Mouse (Mus musculus): ENCODE measurements around the gene Treml1. TPM values are rescaled to one million over a fixed set of nuclear protein-coding genes. Genes with fewer than 3 reads are reported as not detected.

Gene Treml1
- total RNA-seq, 1 experiment, result 0.40 TPM

- Histone ChIP-seq H3K36me3 (ENCODE audit: control insufficient read depth, insufficient read depth, low read length, poor library complexity, severe bottlenecking) (peaks cover 25% of the 10 kb centered on the region), H3K27ac (ENCODE audit: insufficient read depth, low read depth, low read length, poor library complexity, severe bottlenecking) (no peak overlapping the region), H3K9me3 (ENCODE audit: control insufficient read depth, insufficient read depth, low read depth, low read length) (no peaks in the 10 kb centered on the region), H3K4me3 (ENCODE audit: insufficient read depth in 1 of 2, low read depth in 1 of 2, low read length in 2 of 2, poor library complexity in 1 of 2, severe bottlenecking in 1 of 2) (no peak overlapping the region), H3K9ac (ENCODE audit: insufficient read depth, low read depth, low read length, poor library complexity, severe bottlenecking) (no peak overlapping the region), H3K4me1 (ENCODE audit: control insufficient read depth in 2 of 2, insufficient read depth in 2 of 2, low read length in 2 of 2, poor library complexity in 1 of 2) (peaks cover 0 to 3% of the 10 kb centered on the region in 2 experiments; a peak in 1 of 4 replicates)
- no peak for DNase-seq (ENCODE audit: low read depth, low spot score)
- in situ Hi-C loops (cut with MboI; ENCODE audit: low sequenced_read_pairs in 2 of 2, unreplicated experiment in 2 of 2), result no loop called here
- no peak for TF ChIP-seq ZNF384 (IDR thresholded peaks at IDR 0.05; ENCODE audit: low read depth, low read length)
- TF ChIP-seq CHD2 (IDR thresholded peaks at IDR 0.05; ENCODE audit: low read depth, low read length), result no peak
- no peak for TF ChIP-seq HCFC1 (IDR thresholded peaks at IDR 0.05; ENCODE audit: borderline replicate concordance, insufficient read depth, low read length)
- TF ChIP-seq MAFK (IDR thresholded peaks at IDR 0.05; ENCODE audit: insufficient read depth, low read depth, low read length), result no peak
- TF ChIP-seq ZC3H11A (IDR thresholded peaks at IDR 0.05; ENCODE audit: borderline replicate concordance, low read depth, low read length), result no peak
Measured at GRCm38 (mm10) chr17:48385786-48386461, 26.2 kb downstream of the Treml1 start.

GRCm38 (mm10) chr17:48388666-48389065 lies 28.9 kb downstream of the Treml1 start:
- Histone ChIP-seq H3K4me3 (ENCODE audit: insufficient read depth in 1 of 2, low read depth in 1 of 2, low read length in 2 of 2, poor library complexity in 1 of 2, severe bottlenecking in 1 of 2) (no peak overlapping the region), H3K27ac (ENCODE audit: insufficient read depth, low read depth, low read length, poor library complexity, severe bottlenecking) (no peak overlapping the region), H3K36me3 (ENCODE audit: control insufficient read depth, insufficient read depth, low read length, poor library complexity, severe bottlenecking) (peaks cover 48% of the 10 kb centered on the region), H3K9me3 (ENCODE audit: control insufficient read depth, insufficient read depth, low read depth, low read length) (no peaks in the 10 kb centered on the region), H3K9ac (ENCODE audit: insufficient read depth, low read depth, low read length, poor library complexity, severe bottlenecking) (no peak overlapping the region), H3K4me1 (ENCODE audit: control insufficient read depth in 2 of 2, insufficient read depth in 2 of 2, low read length in 2 of 2, poor library complexity in 1 of 2) (peaks cover 0 to 3% of the 10 kb centered on the region in 2 experiments; a peak in 1 of 4 replicates)
- TF ChIP-seq MAFK (IDR thresholded peaks at IDR 0.05; ENCODE audit: insufficient read depth, low read depth, low read length), result no peak
- TF ChIP-seq HCFC1 (IDR thresholded peaks at IDR 0.05; ENCODE audit: borderline replicate concordance, insufficient read depth, low read length), result no peak
- TF ChIP-seq ZC3H11A (IDR thresholded peaks at IDR 0.05; ENCODE audit: borderline replicate concordance, low read depth, low read length), result no peak
- TF ChIP-seq ZNF384 (IDR thresholded peaks at IDR 0.05; ENCODE audit: low read depth, low read length), result no peak
- no peak for TF ChIP-seq CHD2 (IDR thresholded peaks at IDR 0.05; ENCODE audit: low read depth, low read length)
- in situ Hi-C loops (cut with MboI; ENCODE audit: low sequenced_read_pairs in 2 of 2, unreplicated experiment in 2 of 2), result no loop called here
- DNase-seq (ENCODE audit: low read depth, low spot score), result no peak

- no peak overlapping the region for H3K27ac ChIP-seq (ENCODE audit: insufficient read depth, low read depth, low read length, poor library complexity, severe bottlenecking)
- peaks cover 0 to 3% of the 10 kb centered on the region in 2 experiments; a peak in 1 of 4 replicates for H3K4me1 ChIP-seq (ENCODE audit: control insufficient read depth in 2 of 2, insufficient read depth in 2 of 2, low read length in 2 of 2, poor library complexity in 1 of 2)
- TF ChIP-seq ZC3H11A (IDR thresholded peaks at IDR 0.05; ENCODE audit: borderline replicate concordance, low read depth, low read length) (no peak), CHD2 (IDR thresholded peaks at IDR 0.05; ENCODE audit: low read depth, low read length) (no peak), MAFK (IDR thresholded peaks at IDR 0.05; ENCODE audit: insufficient read depth, low read depth, low read length) (no peak), HCFC1 (IDR thresholded peaks at IDR 0.05; ENCODE audit: borderline replicate concordance, insufficient read depth, low read length) (no peak), ZNF384 (IDR thresholded peaks at IDR 0.05; ENCODE audit: low read depth, low read length) (no peak)
- H3K36me3 ChIP-seq (ENCODE audit: control insufficient read depth, insufficient read depth, low read length, poor library complexity, severe bottlenecking), result peaks cover 51% of the 10 kb centered on the region
- no peak overlapping the region for H3K9ac ChIP-seq (ENCODE audit: insufficient read depth, low read depth, low read length, poor library complexity, severe bottlenecking)
- H3K9me3 ChIP-seq (ENCODE audit: control insufficient read depth, insufficient read depth, low read depth, low read length), result no peaks in the 10 kb centered on the region
- in situ Hi-C loops (cut with MboI; ENCODE audit: low sequenced_read_pairs in 2 of 2, unreplicated experiment in 2 of 2), result no loop called here
- H3K4me3 ChIP-seq (ENCODE audit: insufficient read depth in 1 of 2, low read depth in 1 of 2, low read length in 2 of 2, poor library complexity in 1 of 2, severe bottlenecking in 1 of 2), result no peak overlapping the region
- DNase-seq (ENCODE audit: low read depth, low spot score), result no peak
Measured at GRCm38 (mm10) chr17:48389442-48389841, 29.7 kb downstream of the Treml1 start.

GRCm38 (mm10) chr17:48391446-48391845 lies 31.7 kb downstream of the Treml1 start:
- Histone ChIP-seq H3K36me3 (ENCODE audit: control insufficient read depth, insufficient read depth, low read length, poor library complexity, severe bottlenecking) (peaks cover 62% of the 10 kb centered on the region), H3K9me3 (ENCODE audit: control insufficient read depth, insufficient read depth, low read depth, low read length) (no peaks in the 10 kb centered on the region), H3K4me3 (ENCODE audit: insufficient read depth in 1 of 2, low read depth in 1 of 2, low read length in 2 of 2, poor library complexity in 1 of 2, severe bottlenecking in 1 of 2) (no peak overlapping the region), H3K9ac (ENCODE audit: insufficient read depth, low read depth, low read length, poor library complexity, severe bottlenecking) (no peak overlapping the region), H3K4me1 (ENCODE audit: control insufficient read depth in 2 of 2, insufficient read depth in 2 of 2, low read length in 2 of 2, poor library complexity in 1 of 2) (0 out of 4 replicates have a peak, but pooled peaks cover 3 to 4% of the 10 kb centered on the region in 2 experiments), H3K27ac (ENCODE audit: insufficient read depth, low read depth, low read length, poor library complexity, severe bottlenecking) (no peak overlapping the region)
- no peak for DNase-seq (ENCODE audit: low read depth, low spot score)
- in situ Hi-C loops (cut with MboI; ENCODE audit: low sequenced_read_pairs in 2 of 2, unreplicated experiment in 2 of 2), result no loop called here
- TF ChIP-seq CHD2 (IDR thresholded peaks at IDR 0.05; ENCODE audit: low read depth, low read length) (no peak), MAFK (IDR thresholded peaks at IDR 0.05; ENCODE audit: insufficient read depth, low read depth, low read length) (no peak), ZC3H11A (IDR thresholded peaks at IDR 0.05; ENCODE audit: borderline replicate concordance, low read depth, low read length) (no peak), ZNF384 (IDR thresholded peaks at IDR 0.05; ENCODE audit: low read depth, low read length) (no peak), HCFC1 (IDR thresholded peaks at IDR 0.05; ENCODE audit: borderline replicate concordance, insufficient read depth, low read length) (no peak)
